Mouse (Mus musculus) testis, adult 2 months (tissue): Measurements from ENCODE around the gene Fbxo45.

Experiments used
- CTCF ChIP-seq: fragments of 200-500 bp; IDR thresholded peaks from 2 replicates; pipeline ENCODE4 v1.5.1; 2012; ENCODE audit warnings: low read depth, mild to moderate bottlenecking, inconsistent platforms, low read length, moderate library complexity; ENCODE audit not compliant: control insufficient read depth, insufficient read depth, insufficient replicate concordance
- POLR2A ChIP-seq: fragments of 200-500 bp; IDR thresholded peaks from 2 replicates; pipeline ENCODE4 v1.6.1; 2012; ENCODE audit warnings: low read depth, mild to moderate bottlenecking, inconsistent platforms, low read length, moderate library complexity; ENCODE audit not compliant: control insufficient read depth

DNA sequence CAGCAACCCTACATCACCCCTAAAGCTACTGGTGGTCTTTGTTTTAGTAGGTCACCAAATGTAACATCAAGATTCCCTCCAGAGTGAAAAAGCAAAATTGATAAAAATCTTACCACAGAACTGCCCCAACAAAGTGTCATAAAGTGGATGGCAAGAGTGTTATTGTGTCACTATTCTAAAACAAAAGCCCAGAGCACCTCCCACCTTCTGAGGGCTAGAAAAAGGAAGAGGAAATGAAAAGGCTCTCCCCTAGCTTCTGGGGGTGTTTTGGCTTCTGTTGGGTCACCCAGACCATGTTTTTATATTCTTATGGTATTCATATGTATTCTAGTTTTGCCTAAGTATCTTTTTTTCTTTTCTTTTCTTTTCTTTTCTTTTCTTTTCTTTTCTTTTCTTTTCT lies 24.6 kb downstream of the Fbxo45 start:
- TF ChIP-seq CTCF (no peak), POLR2A (no peak)
